Mouse (Mus musculus) brain, embryonic 14.5 days (tissue): ENCODE measurements around the gene Ttc38. TPM values are rescaled to one million over a fixed set of nuclear protein-coding genes. Genes with fewer than 3 reads are reported as not detected.

Experiments used
- DNase-seq: peaks from one replicate; pipeline ENCODE4 v3.0.0-alpha.2; 2011; ENCODE audit warnings: low read depth
- CTCF ChIP-seq: fragments of 200-500 bp; IDR thresholded peaks from 2 replicates; pipeline ENCODE4 v1.5.1; 2012; ENCODE audit warnings: inconsistent platforms, mild to moderate bottlenecking, moderate library complexity, borderline replicate concordance; ENCODE audit not compliant: insufficient read depth, insufficient read length; ENCODE audit errors: extremely low read depth
- POLR2A ChIP-seq: fragments of 200-500 bp; IDR thresholded peaks from 2 replicates; pipeline ENCODE4 v1.6.1; 2012; ENCODE audit warnings: mild to moderate bottlenecking, inconsistent platforms, borderline replicate concordance; ENCODE audit not compliant: poor library complexity, insufficient read depth, insufficient read length, severe bottlenecking; ENCODE audit errors: extremely low read depth
- polyA plus RNA-seq: library from polyadenylated mRNA; depleted of rRNA; stranded (reverse); fragments of >200 nt; gene quantifications from 2 replicates; pipeline ENCODE4 v1.2.3, GENCODE M21; 2012

Ttc38 gene
- polyA plus RNA-seq, 1 experiment = 3.0 TPM

DNA sequence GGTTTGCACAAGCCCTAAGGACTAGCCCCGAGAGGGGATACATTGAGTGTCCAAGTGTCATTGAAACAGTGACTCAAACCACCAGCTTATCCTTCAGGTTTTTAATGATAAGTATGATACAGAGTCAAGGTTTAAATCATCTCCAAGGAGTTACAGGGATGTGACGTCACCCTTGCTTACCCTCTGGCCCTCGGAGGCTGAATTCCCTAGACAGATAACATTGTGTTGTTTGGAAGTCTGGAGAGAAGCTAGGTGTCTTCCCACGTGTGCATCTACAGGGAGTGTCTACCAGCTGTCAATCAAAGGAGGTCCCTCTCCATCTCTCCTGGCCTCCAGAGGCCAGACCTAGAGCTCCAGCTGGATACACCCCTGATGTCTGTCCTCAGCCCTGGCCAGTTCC is 25.2 kb upstream of the Ttc38 start:
- no peak for TF ChIP-seq CTCF
- TF ChIP-seq POLR2A = no peak
- no peak for DNase-seq

DNA sequence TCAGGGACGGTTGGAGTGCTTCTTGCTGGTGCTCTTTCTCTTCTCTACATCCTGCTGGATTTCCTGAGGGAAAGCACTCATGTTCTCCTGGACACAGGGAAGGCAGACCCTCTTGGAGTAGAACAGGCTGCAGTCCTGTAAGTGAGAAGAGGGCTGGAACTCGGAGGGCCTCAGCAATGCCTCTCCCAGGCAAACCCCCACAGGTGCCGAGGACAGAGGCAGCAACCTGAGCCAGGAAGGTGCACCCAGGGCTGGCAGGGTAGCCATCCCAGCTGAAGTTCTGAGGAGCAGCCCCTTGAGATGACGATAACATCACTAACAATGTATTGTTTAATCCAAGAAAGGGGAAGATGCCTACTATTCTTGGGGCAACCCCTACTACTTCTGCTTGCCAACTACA is 24.7 kb upstream of the Ttc38 start:
- TF ChIP-seq CTCF = no peak
- no peak for TF ChIP-seq POLR2A
- DNase-seq = no peak

DNA sequence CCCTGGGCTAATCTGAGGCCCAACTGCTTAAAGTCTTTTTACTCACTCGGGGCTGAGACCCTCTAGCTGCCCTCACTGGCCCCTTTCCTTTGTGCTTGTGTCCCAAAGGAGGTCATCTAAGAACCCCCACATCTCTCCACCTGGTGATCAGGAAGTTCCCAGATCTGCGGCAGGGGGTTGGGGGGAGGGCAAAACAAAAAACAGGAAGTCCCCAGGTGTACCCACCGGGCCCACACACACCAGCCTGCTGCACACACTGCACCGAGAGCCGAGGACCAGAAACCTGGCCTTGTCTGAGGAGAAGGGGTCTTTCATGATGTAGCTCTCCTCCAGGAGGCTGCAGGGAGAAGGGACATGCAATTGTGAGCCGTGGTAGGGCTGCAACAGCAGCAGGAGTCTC is 24.1 kb upstream of the Ttc38 start:
- no peak for TF ChIP-seq POLR2A
- DNase-seq = no peak

DNA sequence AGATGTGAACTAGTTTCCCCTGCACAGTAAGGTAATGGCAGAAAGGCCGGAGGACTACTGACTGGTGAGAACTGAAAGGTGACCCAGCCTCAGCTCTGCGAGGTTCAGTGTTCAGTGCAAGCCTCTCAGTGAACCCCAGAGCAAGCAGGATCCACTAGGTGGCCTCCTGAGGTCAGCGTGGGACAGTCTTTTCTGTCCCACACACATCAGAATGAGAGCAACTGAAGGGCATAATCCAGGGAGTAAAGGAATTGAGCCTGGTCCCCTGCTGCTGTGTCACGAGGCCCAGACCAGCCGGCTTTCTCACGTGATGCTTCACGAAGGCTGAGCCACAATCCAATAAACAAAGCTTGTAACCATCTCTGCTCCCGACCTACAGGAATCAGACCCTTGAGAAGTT is 23.7 kb upstream of the Ttc38 start:
- TF ChIP-seq CTCF (no peak), POLR2A (no peak)

DNA sequence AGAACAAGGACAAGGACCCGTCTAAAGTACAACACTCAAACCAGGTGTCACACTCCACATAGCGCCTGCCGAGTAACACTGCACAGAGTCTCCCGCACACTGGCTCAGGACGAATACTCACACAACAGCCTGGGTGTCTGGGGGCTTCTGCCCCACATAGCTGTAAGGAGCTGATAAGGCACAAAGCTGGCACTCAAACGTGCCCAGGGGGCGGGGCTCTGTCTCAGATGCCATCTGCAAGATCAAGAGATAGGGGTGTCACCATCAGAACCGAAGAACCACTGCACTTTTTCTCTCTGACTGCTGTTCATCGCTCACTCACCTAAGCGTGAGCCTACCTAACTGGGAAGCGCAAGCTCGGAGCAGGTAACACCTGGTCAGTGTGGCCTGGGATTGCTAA is 23.0 kb upstream of the Ttc38 start:
- DNase-seq = peak; percentile 8
- TF ChIP-seq POLR2A (no peak), CTCF (no peak)

More for the DNA sequence above, 23.7 kb upstream of the Ttc38 start:
- DNase-seq = peak; percentile 2

DNA sequence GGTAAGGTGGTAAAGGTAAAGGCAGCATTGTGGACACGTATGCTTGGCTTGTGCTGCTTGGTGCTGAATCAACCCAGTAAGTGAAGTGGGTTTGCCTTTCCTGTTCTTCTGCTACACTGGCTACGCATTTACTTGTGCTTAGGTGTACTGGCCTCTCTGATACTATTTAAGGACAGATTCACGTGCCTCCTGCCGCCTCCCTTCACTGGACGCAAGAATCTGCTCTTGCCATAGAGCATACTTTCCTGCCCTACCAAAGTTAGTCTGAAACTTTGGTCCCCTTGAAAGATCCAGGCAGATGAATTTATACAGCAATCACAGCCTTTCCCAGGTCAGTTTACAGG is 21.7 kb upstream of the Ttc38 start:
- TF ChIP-seq POLR2A (no peak), CTCF (no peak)
- no peak for DNase-seq

DNA sequence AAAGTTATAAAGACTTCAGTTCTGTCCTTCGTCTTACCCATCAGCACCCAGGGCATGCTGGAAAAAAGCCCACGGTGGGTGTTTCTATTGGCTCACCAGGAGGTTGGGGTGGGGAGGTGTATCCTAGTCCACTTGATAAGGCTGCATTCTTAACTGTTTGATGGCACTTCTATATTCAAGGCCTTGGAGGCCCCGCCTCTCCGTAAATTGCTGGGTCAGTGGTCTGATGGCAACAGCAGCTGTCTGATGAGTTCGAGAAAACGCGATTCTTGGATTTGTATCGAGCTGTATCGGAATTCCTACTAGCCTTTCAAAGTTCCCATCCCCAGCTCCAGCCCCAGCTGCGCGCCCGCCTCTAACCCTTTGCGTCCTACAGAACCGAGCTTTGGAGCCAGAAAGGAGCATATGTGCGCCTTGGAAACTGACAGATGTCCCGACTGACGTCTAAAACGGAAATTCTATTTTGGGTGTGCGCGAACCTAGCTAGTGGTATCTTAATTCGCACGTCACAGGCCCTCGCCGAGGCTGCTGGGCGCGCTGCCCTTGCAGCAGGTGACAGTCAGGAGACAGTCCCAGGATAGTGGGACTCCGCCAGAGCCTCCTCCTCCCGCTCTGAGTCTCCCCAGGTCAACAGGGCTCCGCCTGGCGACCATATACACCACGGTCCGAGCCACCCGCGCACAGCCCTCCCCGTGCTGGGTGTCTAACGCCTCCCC is 21.1 kb upstream of the Ttc38 start:
- DNase-seq = peak; percentile 78
- TF ChIP-seq POLR2A = no peak
- TF ChIP-seq CTCF = no peak

DNA sequence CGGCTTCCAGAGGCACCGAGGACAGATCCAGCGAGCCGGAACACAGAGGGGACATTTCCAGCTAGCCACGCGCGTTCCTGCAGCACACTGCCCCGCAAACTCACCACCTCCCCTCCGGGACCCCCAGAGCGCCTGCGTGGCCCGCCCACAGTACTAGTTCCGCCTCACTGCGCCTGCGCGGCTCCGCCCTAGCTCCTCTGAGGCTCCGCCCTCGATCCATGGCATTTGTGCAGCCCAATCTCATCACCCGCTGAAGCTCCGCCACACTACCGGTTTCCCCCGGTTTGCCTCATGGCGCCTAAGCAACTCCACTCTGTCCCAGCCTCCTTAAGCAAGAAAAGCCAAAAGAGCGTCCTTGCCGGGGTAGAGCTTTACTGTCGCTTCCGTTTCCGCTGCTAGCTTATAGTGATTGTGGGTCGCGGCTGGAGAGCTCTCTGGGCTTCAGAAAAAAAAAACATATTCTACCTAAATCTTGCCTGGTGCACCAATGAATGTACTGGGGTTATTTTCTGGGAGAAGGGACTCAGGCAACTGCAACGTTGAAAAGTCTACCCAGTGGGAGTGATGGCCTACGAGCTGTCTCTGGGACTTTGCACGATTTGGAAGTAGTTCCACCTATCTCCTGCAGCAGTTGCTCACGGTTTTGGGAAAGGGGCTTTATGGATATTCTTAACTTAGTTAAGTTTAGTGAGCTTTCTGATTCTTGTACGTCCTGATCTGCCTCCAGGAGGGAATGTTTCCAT is 20.4 kb upstream of the Ttc38 start, which contains the start of gene Cdpf1:
Cdpf1 (minus strand) TSS at position 163 of the 743 bp plus-strand sequence.
- peak; percentile 98 for DNase-seq
- TF ChIP-seq POLR2A (peak; percentile 75; the same call in 1 of the 2 replicates), CTCF (peak; percentile 14; the same call in 1 of the 2 replicates)

DNA sequence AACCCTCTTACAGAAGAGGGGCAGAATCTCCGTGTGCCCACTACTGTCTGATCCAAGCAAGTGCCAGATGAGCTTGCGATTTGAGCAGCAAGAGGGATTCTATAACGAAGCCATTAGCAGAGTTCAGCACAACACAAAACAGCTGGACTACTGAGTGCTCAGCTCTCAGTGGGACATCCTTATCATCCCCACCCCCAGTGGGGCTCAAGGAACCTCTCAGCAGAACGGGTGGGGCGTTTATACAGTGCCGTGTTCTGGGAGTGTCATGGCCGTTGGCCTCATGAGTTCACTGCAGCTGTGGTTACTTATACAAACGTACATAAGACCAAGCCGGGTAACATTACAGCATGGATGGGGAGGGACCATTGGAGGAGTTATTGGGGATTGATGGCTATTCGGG is 18.7 kb upstream of the Ttc38 start:
- DNase-seq = no peak
- TF ChIP-seq POLR2A = no peak
- no peak for TF ChIP-seq CTCF

DNA sequence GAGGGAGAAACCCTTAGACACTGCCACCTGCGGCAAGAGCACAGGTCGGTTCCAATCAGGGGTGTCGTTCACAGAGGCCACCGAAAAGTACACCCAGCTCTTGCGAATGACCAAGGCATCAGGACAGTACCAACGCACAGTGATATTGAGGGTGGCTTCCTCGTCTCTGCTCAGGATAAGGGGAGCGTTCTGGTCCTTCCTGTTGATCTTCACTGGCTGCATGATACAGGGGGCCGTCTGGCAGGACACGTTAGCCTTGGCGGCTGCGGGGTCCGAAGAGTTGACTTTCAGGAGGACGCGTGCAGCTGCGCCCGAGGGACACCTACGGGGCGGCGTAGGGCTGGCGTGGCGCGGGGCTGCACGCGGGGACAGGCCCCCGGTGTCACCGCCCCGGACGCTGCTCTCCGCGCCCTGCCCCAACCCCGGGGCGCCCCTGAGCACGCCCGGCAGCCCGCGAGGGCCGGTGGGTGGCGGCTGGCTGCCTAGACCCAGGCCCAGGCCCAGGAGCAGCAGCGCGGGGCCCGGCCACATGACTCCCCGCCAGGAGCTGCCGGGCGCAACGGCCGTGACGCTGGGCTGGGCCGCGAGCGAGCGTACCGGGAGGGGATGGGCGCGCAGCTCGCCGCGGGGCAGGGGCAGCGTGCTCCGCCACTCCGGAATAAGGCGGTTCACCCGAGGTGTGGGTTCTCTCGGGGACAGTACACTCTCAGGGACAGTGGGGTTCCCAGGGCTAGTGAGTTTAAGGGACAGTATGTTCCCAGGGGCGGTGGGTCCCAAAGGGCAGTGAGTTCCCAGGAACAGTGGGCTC is 10.7 kb upstream of the Ttc38 start, which contains the start of gene Pkdrej:
Pkdrej (minus strand) TSS at position 532 of the 808 bp plus-strand sequence.
- TF ChIP-seq CTCF = no peak
- TF ChIP-seq POLR2A = no peak
- peak; percentile 31 for DNase-seq

DNA sequence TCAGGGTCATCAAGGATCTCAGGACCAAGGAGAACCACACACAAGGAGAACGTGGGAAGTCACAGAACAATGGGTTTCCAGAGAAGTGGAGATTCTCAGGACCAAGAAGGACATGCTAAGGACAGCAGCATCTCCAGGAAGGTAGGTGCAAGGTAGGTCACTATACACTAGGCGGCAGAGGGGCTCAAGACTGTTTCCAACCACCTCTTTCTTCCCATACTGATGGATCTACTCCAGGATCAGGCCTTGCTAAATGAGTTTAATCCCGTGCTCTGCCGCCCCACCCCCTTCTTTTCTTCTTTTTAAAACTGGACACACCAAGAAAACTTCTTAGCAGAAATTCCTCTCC is 10.1 kb upstream of the Ttc38 start:
- DNase-seq = peak; percentile 34
- TF ChIP-seq CTCF (no peak; the same call in 1 of the 2 replicates), POLR2A (no peak)

DNA sequence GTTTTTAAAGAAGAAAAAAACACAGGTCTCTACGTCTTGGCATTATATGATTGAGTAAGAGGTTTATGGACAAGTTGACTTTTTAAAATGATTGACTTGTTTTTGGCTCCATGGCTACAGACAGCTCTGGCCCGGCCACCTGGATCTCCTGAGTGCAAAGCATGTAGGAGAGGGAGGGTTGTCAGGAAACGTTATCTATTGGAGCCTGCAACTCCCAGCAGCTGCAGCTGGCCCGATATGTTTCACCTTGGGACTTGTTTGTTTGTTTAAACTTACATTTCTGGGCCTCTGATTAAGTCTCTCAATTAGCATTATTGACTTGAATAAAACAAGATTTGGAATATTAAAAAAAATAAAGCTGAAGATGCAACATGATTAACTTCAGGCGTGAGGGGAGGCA is 5.4 kb upstream of the Ttc38 start:
- TF ChIP-seq POLR2A = no peak
- TF ChIP-seq CTCF = no peak
- DNase-seq = no peak
